Mouse (Mus musculus): ENCODE results near the gene P4hb.
"Not testable (repeated sequence)": the region's sequence is repeated elsewhere in the genome, so short reads cannot be mapped to it uniquely, and the experiment has no call there.

P4hb gene

GRCm38 (mm10) chr11:120534093-120534492 lies 39.0 kb downstream of the P4hb start:
- DNase-seq: no peak

GRCm38 (mm10) chr11:120531646-120532045 lies 41.4 kb downstream of the P4hb start:
- DNase-seq: no peak

DNA sequence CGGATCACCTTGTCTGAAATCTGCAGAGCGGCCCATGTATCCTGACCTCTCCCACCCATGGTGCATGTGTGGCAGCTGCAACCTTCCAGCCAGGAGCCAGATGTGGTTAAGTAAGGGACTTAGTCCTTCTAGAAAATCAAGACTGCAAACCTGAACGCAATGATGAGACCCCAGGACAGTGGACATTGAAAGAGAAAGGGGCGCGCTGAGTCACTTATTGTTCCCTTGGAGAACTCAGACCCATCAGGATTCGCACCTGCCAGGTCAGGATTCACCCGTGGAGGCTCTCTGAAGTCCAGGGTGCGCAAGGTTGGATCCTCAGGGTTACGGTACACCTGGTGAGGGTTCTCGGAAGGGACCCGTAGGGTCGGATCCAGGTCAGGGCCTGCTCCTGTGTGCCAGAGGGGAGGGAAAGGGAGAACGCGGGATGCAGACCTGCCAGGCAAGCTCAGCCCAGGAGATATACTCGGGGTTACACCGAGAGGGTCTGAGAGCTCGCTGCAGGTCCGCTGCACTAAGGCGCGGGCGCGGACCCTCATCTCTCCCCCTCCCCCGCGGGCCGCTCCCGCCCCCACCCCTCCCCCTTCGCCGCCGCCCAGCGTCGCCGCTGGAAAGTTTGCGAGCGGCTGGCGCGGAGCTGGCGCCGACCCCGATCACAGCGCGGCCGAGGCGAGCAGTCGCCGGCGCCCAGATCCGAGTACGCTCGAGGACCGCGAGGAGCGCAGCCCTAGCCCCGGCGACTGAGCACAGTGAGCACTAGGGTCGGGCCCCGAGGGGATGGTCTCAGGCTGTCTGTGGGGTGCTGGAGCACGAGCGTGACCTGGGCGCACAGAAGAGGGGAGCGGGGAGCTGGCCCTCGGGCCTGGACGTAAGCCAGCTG lies 42.7 kb downstream of the P4hb start, which contains the start of gene Gcgr:
Gcgr (plus strand) TSS at position 615 of the 880 bp plus-strand sequence.
- no peak for DNase-seq

DNA sequence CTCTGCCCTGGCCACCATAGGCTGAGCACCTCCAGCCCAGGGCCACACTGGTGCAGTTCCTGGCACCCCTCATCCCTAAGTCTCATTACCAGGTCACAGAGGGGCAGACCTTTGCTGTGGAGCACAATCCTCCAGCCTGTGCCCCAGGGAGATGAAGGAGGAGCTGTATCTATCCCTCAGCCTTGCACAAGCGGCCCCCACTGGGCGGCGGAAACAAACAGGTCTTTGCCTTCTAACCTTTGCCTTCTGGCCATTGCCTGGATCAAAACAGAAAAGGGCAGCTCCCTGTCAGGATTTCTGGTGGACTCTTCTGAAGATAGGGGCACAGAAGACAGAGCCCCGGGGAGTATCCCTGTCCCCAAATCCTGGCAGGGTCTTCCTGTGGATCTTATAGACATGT lies 44.1 kb downstream of the P4hb start:
- no peak for DNase-seq

GRCm38 (mm10) chr11:120527690-120528354 lies 45.2 kb downstream of the P4hb start:
- DNase-seq: no peak

DNA sequence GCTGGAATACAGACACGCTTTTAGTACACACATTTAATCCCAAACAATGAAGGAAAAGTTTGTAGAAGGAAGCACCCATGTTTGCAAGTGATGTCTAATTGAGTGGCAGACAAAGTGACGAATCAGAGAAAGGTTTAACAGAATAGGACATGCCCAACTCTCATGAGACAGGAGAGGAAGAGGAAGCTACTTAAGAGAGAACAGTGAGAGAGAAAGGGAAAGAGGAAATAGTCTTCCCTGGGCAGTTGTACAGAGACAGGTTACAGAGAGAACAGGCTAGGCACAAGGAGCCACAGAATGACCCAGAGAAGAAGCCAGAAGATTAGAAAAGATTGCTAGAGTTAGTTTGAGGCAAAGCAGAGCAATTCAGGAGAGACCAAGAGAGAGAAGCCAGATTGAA lies 47.1 kb downstream of the P4hb start:
- DNase-seq: no peak

DNA sequence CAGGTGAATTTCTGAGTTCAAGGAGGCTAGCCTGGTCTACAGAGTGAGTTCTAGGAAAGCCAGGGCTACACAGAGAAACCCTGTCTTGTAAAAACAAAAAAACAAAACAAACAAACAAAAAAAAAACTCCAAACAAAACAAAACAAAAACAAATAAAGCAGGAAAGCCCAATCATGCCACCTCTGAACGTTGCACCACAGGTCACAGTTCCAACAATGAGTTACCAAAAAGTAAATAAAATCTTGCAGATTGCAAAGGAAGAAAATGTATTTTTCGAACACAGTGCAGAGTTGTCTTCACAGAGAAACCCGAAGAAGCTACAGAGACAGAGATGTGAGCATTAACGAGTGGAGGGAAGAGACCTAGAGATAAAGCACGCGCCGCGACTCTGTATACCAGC lies 50.5 kb downstream of the P4hb start:
- DNase-seq: no peak

GRCm38 (mm10) chr11:120520967-120521540 lies 52.0 kb downstream of the P4hb start:
- no peak for DNase-seq

GRCm38 (mm10) chr11:120520498-120520897 lies 52.6 kb downstream of the P4hb start:
- DNase-seq: no peak

DNA sequence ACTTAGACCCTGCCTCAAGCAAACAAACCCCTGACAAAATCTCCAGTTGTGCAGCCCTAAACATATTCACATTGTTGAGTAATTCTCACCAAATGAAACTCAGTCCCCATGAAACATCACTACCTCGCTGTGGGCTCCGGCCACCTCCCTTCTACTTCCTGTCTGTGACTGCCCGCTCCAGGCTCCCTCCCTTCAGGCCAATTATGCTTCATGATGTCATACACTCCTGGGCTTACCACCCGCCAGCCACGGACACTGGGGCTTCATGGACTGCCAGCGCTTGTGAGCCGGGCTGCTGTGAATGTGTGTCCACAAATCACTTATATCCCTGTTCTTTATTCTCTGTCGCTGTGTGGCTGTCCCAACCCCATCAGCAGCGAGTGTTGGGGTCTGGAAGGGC lies 53.3 kb downstream of the P4hb start:
- DNase-seq: no peak

GRCm38 (mm10) chr11:120518558-120518957 lies 54.5 kb downstream of the P4hb start:
- no peak for DNase-seq

- peak; percentile 82 for DNase-seq
Observed at GRCm38 (mm10) chr11:120518027-120518426, 55.0 kb downstream of the P4hb start.

GRCm38 (mm10) chr11:120517147-120517546 lies 55.9 kb downstream of the P4hb start:
- no peak for DNase-seq

DNA sequence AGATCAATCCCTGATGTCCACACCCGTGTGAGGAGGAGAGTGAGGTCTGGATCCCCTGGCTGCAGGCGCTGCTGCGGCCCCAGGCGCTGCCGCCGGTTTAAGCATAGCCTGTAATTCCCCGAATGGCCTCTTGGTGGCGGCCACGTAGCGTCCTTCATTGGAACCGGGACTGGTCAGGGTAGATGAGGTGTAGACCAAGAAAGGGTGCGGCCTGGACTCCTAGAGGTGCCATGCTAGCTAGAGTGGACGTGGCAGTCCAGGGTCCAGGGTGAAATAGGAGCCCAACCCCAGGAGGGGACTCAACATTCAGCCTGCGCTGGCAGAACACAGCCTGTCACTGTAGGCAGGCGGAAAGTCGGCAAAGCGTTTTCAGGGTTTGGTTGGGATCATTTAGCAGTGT lies 57.4 kb downstream of the P4hb start:
- peak; percentile 80 for DNase-seq

DNA sequence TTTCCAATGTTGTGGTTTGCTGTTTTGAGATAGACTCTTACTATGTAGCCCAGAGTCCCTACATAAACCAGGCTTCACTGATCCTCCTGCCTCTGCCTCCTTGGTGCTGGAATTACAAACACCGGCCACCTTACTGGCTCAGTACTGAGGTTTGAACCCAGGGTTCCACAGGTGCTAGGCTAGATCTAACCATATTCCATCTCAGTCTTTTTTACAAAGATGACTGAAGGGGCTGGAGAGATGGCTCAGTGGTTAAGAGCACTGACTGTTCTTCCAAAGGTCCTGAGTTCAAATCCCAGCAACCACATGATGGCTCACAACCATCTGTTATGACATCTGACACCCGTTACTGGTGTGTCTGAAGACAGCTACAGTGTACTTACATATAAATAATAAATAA lies 58.8 kb downstream of the P4hb start:
- DNase-seq: not testable (repeated sequence)

GRCm38 (mm10) chr11:120512790-120513453 lies 60.1 kb downstream of the P4hb start:
- DNase-seq: no peak

- DNase-seq: no peak
Observed at GRCm38 (mm10) chr11:120510375-120511030, 62.5 kb downstream of the P4hb start.

Data from right cerebral cortex, postnatal 25 days (tissue).